Comparison of ENCODE assay signal across 22 mouse cellular contexts in the genomic region with DNA sequence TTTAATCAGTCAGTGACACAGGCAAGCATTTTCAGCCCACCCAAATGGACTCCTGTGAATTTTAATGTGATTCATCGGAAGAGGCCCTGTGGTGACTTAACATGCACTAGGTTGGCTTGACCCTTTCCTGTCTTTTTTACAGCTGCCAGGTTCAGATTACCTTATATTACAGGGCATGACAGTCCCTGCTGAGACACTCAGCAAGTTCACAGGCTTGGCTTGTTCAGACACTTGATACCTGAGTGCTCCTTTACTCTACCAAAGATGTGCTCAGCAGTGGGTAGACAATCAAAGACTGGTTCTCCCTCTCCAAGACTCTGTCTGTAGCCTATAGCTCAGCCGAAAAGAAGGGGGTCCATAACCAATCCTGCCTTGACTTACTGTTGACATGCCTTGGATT.
"Had no signal": no experiment of that assay in that cellular context is flagged by ENCODE, and none has a peak within 500 bp of the region (broad histone marks: within the 10 kb centered on the region; RNA-seq: fewer than 3 reads in every experiment).

No protein-coding gene starts in this region.

- H3K4me1 ChIP-seq: intestine, embryonic 15.5 days; liver, embryonic 12.5 days; liver, embryonic 15.5 days; lung, embryonic 15.5 days; megakaryocyte, embryonic 14.5 days; midbrain, embryonic 12.5 days; midbrain, embryonic 15.5 days; neural tube, embryonic 13.5 days; stomach, embryonic 15.5 days had no signal

- ATAC-seq: intestine, embryonic 15.5 days; liver, embryonic 12.5 days; midbrain, embryonic 15.5 days had no signal

- DNase-seq: kidney, adult 11 months; kidney, adult 9 months; kidney, postnatal 25 days; layer of hippocampus, postnatal 36 days; left cerebral cortex, postnatal 4 days; lung, adult 18-20 months; lung, postnatal 10 days; lung, postnatal 36 days; retina, postnatal 1 day; right cerebral cortex, postnatal 25 days; spleen, adult 18-20 months; thymus, postnatal 25 days had no signal

- H3K9me3 ChIP-seq: intestine, embryonic 15.5 days; liver, embryonic 12.5 days; liver, embryonic 15.5 days; lung, embryonic 15.5 days; megakaryocyte, embryonic 14.5 days; midbrain, embryonic 12.5 days; midbrain, embryonic 15.5 days; neural tube, embryonic 13.5 days; stomach, embryonic 15.5 days had no signal

- H3K4me3 ChIP-seq: intestine, embryonic 15.5 days; liver, embryonic 12.5 days; liver, embryonic 15.5 days; lung, embryonic 15.5 days; megakaryocyte, embryonic 14.5 days; midbrain, embryonic 12.5 days; midbrain, embryonic 15.5 days; myocyte; neural tube, embryonic 13.5 days; stomach, embryonic 15.5 days had no signal

- H3K27me3 ChIP-seq: intestine, embryonic 15.5 days; liver, embryonic 12.5 days; liver, embryonic 15.5 days; lung, embryonic 15.5 days; megakaryocyte, embryonic 14.5 days; midbrain, embryonic 12.5 days; midbrain, embryonic 15.5 days; neural tube, embryonic 13.5 days; stomach, embryonic 15.5 days had no signal

- H3K4me2 ChIP-seq: intestine, embryonic 15.5 days; liver, embryonic 12.5 days; liver, embryonic 15.5 days; lung, embryonic 15.5 days; midbrain, embryonic 12.5 days; midbrain, embryonic 15.5 days; neural tube, embryonic 13.5 days; stomach, embryonic 15.5 days had no signal

- H3K27ac ChIP-seq: intestine, embryonic 15.5 days; liver, embryonic 12.5 days; liver, embryonic 15.5 days; lung, embryonic 15.5 days; midbrain, embryonic 12.5 days; midbrain, embryonic 15.5 days; neural tube, embryonic 13.5 days; stomach, embryonic 15.5 days had no signal

- H3K9ac ChIP-seq: intestine, embryonic 15.5 days; liver, embryonic 12.5 days; liver, embryonic 15.5 days; lung, embryonic 15.5 days; midbrain, embryonic 12.5 days; midbrain, embryonic 15.5 days; neural tube, embryonic 13.5 days; stomach, embryonic 15.5 days had no signal

- H3K36me3 ChIP-seq: intestine, embryonic 15.5 days; liver, embryonic 12.5 days; liver, embryonic 15.5 days; lung, embryonic 15.5 days; midbrain, embryonic 12.5 days; midbrain, embryonic 15.5 days; neural tube, embryonic 13.5 days; stomach, embryonic 15.5 days had no signal
